Mouse (Mus musculus) megakaryocyte, adult 5-6 weeks (primary cell): Measurements from ENCODE around the gene Shc2. TPM values are rescaled to one million over a fixed set of nuclear protein-coding genes. Genes with fewer than 3 reads are reported as not detected.

Experiments
- ATAC-seq: 2 replicates; pipeline ENCODE4 v1.8.0; 2016; ENCODE audit warnings: mild to moderate bottlenecking, inconsistent platforms; ENCODE audit not compliant: poor library complexity, severe bottlenecking
- total RNA-seq, 2 experiments: library from RNA; stranded (forward) in 1 of 2; stranded (reverse) in 1 of 2; fragments of 153-499, 151-499 nt in 1 of 2; fragments of 221-1000, 200-1000 nt in 1 of 2; gene quantifications; 2 replicates each; pipeline versions ENCODE4 v1.2.3 to v1.2.4; 2015 to 2017

Shc2 gene
- total RNA-seq, 2 experiments from 2014 or later, result not detected

- no peak for ATAC-seq
These were observed 53.3 kb downstream of the Shc2 start for GRCm38 (mm10) chr10:79584426-79584825.

GRCm38 (mm10) chr10:79584021-79584420 lies 53.7 kb downstream of the Shc2 start:
- no peak for ATAC-seq

GRCm38 (mm10) chr10:79581501-79581900 lies 56.2 kb downstream of the Shc2 start:
- no peak for ATAC-seq

- peak; percentile 57 for ATAC-seq
These were observed 56.9 kb downstream of the Shc2 start for GRCm38 (mm10) chr10:79580811-79581210.

GRCm38 (mm10) chr10:79580356-79580755 lies 57.4 kb downstream of the Shc2 start:
- ATAC-seq, result no peak

GRCm38 (mm10) chr10:79579781-79580180 lies 57.9 kb downstream of the Shc2 start:
- ATAC-seq, result no peak

- no peak for ATAC-seq
These were observed 58.8 kb downstream of the Shc2 start for GRCm38 (mm10) chr10:79578891-79579290.

- no peak for ATAC-seq
These were observed 59.4 kb downstream of the Shc2 start for GRCm38 (mm10) chr10:79578276-79578675.

- ATAC-seq, result no peak
These were observed 60.3 kb downstream of the Shc2 start for GRCm38 (mm10) chr10:79577376-79577775.

GRCm38 (mm10) chr10:79575754-79576153 lies 62.0 kb downstream of the Shc2 start:
- ATAC-seq, result no peak

GRCm38 (mm10) chr10:79574796-79575195 lies 62.9 kb downstream of the Shc2 start:
- no peak for ATAC-seq

GRCm38 (mm10) chr10:79574350-79574749 lies 63.4 kb downstream of the Shc2 start:
- no peak for ATAC-seq

- ATAC-seq, result no peak
These were observed 64.1 kb downstream of the Shc2 start for GRCm38 (mm10) chr10:79573611-79574010.

GRCm38 (mm10) chr10:79571314-79571713 lies 66.4 kb downstream of the Shc2 start:
- no peak for ATAC-seq

GRCm38 (mm10) chr10:79569921-79570320 lies 67.8 kb downstream of the Shc2 start:
- ATAC-seq, result no peak

Other genes starting within 250 kb of the Shc2 start
- gene Vmn2r83, start 169.2 kb downstream of the Shc2 start, total RNA-seq (2015), result not detected in 2 replicates
- gene Vmn2r83, start 169.2 kb downstream of the Shc2 start, total RNA-seq (2017), result not detected in 2 replicates
- gene Plpp2, start 104.1 kb downstream of the Shc2 start, total RNA-seq (2015), result 13.5 and 14.7 TPM in 2 replicates
- gene Plpp2, start 104.1 kb downstream of the Shc2 start, total RNA-seq (2017), result 3.9 and 5.1 TPM in 2 replicates
- gene Mier2, start 82.7 kb downstream of the Shc2 start, total RNA-seq (2015), result 5.8 and 7.3 TPM in 2 replicates
- gene Mier2, start 82.7 kb downstream of the Shc2 start, total RNA-seq (2017), result 9.4 and 19.5 TPM in 2 replicates
- gene Theg, start 50.6 kb downstream of the Shc2 start, total RNA-seq (2015), result not detected in 2 replicates
- gene Theg, start 50.6 kb downstream of the Shc2 start, total RNA-seq (2017), result not detected in 2 replicates
- gene C2cd4c, start 23.9 kb downstream of the Shc2 start, total RNA-seq (2015), result not detected in 2 replicates
- not detected in 2 replicates for gene C2cd4c, start 23.9 kb downstream of the Shc2 start, total RNA-seq (2017)
- not detected in 2 replicates for gene Odf3l2, start 7.8 kb upstream of the Shc2 start, total RNA-seq (2015)
- gene Odf3l2, start 7.8 kb upstream of the Shc2 start, total RNA-seq (2017), result not detected in 2 replicates
- gene Madcam1, start 26.6 kb upstream of the Shc2 start, total RNA-seq (2015), result not detected in 2 replicates
- gene Madcam1, start 26.6 kb upstream of the Shc2 start, total RNA-seq (2017), result not detected in 2 replicates
- 17.5 and 21.0 TPM in 2 replicates for gene Tpgs1, start 31.5 kb upstream of the Shc2 start, total RNA-seq (2015)
- 8.8 and 21.1 TPM in 2 replicates for gene Tpgs1, start 31.5 kb upstream of the Shc2 start, total RNA-seq (2017)
- gene Cdc34, start 44.3 kb upstream of the Shc2 start, total RNA-seq (2015), result 52.6 and 53.3 TPM in 2 replicates
- gene Cdc34, start 44.3 kb upstream of the Shc2 start, total RNA-seq (2017), result 70.2 and 100 TPM in 2 replicates
- 2.0 and 2.4 TPM in 2 replicates for gene Gzmm, start 51.1 kb upstream of the Shc2 start, total RNA-seq (2015)
- gene Gzmm, start 51.1 kb upstream of the Shc2 start, total RNA-seq (2017), result 0.20 and 0.92 TPM in 2 replicates
- 289 and 306 TPM in 2 replicates for gene Bsg, start 66.6 kb upstream of the Shc2 start, total RNA-seq (2015)
- gene Bsg, start 66.6 kb upstream of the Shc2 start, total RNA-seq (2017), result 194 and 196 TPM in 2 replicates
- gene Hcn2, start 78.7 kb upstream of the Shc2 start, total RNA-seq (2015), result 0.04 TPM in 1 of 2 replicates, not detected in the other
- not detected in 2 replicates for gene Hcn2, start 78.7 kb upstream of the Shc2 start, total RNA-seq (2017)
- 20.9 and 27.8 TPM in 2 replicates for gene Polrmt, start 108.7 kb upstream of the Shc2 start, total RNA-seq (2015)
- 9.7 and 12.6 TPM in 2 replicates for gene Polrmt, start 108.7 kb upstream of the Shc2 start, total RNA-seq (2017)
- not detected in 2 replicates for gene Fgf22, start 117.2 kb upstream of the Shc2 start, total RNA-seq (2015)
- gene Fgf22, start 117.2 kb upstream of the Shc2 start, total RNA-seq (2017), result not detected in 2 replicates
- gene Rnf126, start 129.0 kb upstream of the Shc2 start, total RNA-seq (2015), result 30.4 and 34.0 TPM in 2 replicates
- gene Rnf126, start 129.0 kb upstream of the Shc2 start, total RNA-seq (2017), result 12.5 and 13.0 TPM in 2 replicates
- 3.9 and 5.3 TPM in 2 replicates for gene Fstl3, start 139.4 kb upstream of the Shc2 start, total RNA-seq (2015)
- gene Fstl3, start 139.4 kb upstream of the Shc2 start, total RNA-seq (2017), result 1.7 and 2.7 TPM in 2 replicates
- 2.7 and 5.6 TPM in 2 replicates for gene Prss57, start 153.0 kb upstream of the Shc2 start, total RNA-seq (2015)
- 1.2 and 1.8 TPM in 2 replicates for gene Prss57, start 153.0 kb upstream of the Shc2 start, total RNA-seq (2017)
- gene Palm, start 155.7 kb upstream of the Shc2 start, total RNA-seq (2015), result 39.3 and 42.2 TPM in 2 replicates
- gene Palm, start 155.7 kb upstream of the Shc2 start, total RNA-seq (2017), result 30.2 and 35.5 TPM in 2 replicates
- gene Misp, start 183.1 kb upstream of the Shc2 start, total RNA-seq (2015), result not detected in 2 replicates
- gene Misp, start 183.1 kb upstream of the Shc2 start, total RNA-seq (2017), result not detected in 2 replicates
- gene Ptbp1, start 216.5 kb upstream of the Shc2 start, total RNA-seq (2015), result 138 and 144 TPM in 2 replicates
- gene Ptbp1, start 216.5 kb upstream of the Shc2 start, total RNA-seq (2017), result 97.9 and 133 TPM in 2 replicates
- gene Prtn3, start 236.6 kb upstream of the Shc2 start, total RNA-seq (2015), result 322 and 372 TPM in 2 replicates
- 92.6 and 97.3 TPM in 2 replicates for gene Prtn3, start 236.6 kb upstream of the Shc2 start, total RNA-seq (2017)
- 6.2 and 10.6 TPM in 2 replicates for gene Plppr3, start 236.7 kb upstream of the Shc2 start, total RNA-seq (2015)
- 13.2 and 17.6 TPM in 2 replicates for gene Plppr3, start 236.7 kb upstream of the Shc2 start, total RNA-seq (2017)
- 348 and 366 TPM in 2 replicates for gene Elane, start 248.3 kb upstream of the Shc2 start, total RNA-seq (2015)
- gene Elane, start 248.3 kb upstream of the Shc2 start, total RNA-seq (2017), result 161 and 164 TPM in 2 replicates